Mouse (Mus musculus): ENCODE results near the gene Lrrc1. TPM values are rescaled to one million over a fixed set of nuclear protein-coding genes. Genes with fewer than 3 reads are reported as not detected.

The Lrrc1 gene
- total RNA-seq, 2 experiments from 2014 or later: 10.9 to 17.1 TPM

DNA sequence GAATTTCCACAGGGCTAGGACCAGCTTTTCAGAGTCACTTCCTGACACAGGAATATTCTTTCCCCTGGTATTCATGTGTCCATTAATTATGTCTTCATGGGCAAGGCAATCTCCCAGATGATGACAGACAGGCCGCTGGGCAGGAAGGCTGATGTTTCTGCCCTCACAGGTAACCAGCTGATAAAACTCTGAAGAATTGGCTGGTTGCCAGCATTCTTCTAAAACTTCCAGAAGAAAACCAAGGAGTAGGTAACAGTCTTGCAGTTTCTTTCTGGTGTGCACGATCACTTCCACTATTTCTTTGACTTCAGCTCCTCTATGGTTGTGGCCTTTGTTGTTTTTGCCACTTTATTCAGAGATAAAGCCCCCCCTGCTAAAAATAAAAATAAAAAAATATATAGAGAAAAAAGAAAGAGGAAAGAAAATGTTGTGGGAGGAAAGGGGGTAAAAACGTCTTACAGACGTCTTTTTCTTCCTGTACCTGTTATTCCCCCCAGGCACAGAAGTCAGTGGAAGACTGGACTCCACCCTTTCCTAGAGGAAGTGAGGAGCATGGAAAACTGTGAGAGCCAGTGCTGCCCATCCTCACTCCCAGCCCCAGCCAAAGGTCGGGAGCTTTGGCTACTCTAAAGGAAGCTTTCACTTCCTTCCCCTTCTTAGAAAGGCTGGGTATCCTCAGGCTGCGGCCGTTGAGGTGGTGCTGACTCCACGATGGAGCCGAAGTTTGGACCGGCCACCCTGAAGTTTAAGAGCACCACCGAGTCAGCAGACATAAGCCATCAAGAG, 115.2 kb downstream of the Lrrc1 start:
- ATAC-seq (replicated peaks; ENCODE audit: poor library complexity, severe bottlenecking): peak; percentile 51

DNA sequence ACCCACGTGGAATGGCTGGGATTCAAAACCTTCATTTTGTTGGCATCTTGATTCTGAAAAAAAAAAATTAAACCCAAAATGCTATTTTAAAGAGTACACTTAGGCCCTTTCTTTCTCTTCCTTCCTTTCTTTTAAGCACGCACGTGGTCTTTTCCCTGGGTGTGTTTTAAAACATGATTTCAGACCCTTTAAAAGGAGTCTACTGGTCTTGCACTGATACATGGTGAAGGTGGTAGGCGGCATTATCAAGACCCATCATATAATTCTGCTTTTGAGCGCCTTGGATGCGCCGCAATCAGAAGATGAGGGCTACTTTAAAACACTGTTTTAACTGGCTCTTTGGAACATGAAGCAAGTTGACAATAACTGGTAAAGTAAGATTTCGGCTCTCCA, 115.9 kb downstream of the Lrrc1 start:
- ATAC-seq (replicated peaks; ENCODE audit: poor library complexity, severe bottlenecking): no peak

DNA sequence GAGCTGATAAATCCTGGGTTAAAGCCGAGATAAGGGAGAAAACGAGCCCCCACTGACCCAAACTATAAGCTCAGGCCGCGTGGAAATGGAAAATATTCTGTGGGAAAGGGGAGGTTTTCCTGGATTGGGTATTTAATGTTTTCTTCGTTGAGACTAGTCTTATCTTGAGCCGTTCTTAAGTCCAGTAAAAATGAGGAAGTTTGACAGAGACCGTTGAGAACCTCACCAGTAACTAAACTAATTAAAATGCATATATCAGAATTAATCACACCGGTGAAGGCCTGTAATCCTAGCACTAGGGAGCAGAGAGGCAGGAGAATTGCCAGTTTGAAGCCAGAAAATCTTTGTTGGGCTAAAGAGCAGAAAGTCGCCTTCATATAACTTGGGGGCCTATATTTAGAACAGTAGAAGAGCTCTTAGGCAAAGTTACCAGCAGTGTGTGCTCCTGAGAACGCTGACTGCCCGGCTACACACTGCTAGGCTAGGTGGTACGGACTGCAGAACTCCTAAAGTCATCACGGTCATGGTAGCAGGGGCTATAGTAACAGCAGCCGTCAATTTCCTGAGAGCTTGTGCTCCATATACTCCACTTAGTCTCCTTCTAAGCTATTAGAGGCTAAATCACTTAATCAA, 116.4 kb downstream of the Lrrc1 start:
- ATAC-seq (replicated peaks; ENCODE audit: poor library complexity, severe bottlenecking): peak; percentile 29

DNA sequence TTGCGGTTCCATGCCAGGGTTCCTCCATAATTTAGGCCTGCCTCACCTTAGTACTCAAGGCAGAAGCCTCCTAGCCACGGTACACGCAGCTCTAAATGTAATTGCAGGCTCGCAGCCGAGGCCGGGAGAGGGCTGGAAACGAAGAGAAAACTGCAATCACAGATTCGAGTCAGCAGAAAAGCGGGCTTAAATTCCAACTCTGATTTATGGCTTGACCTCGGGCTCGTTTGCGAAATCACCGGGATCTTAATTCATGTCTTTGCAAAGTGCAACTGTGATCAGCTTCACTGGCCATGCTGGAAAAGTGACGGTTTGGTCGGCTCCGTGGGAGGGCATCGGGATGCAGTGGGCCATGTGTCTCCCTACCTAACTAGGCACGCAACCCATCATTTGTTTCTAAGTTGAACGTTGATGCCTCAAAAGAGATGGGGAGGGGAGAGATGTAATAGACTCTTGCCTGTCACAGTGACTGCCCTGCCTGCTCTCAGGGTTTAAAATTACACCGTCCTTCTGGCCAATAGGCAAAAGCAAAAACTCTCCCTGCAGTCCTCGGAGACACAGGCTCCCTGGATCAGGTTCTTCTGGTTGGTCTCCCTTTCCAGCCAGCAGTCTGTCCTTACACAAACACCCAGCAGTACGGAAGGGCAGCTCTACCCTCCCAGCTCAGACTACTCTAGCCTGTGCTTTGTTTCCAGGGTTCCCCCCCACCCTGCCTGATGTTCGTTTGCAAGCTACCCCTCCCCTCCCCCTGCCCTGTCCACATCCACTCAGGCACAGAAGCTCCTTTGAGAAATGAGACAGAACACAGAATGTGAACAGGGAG, 117.2 kb downstream of the Lrrc1 start:
- peak; percentile 35 for ATAC-seq (replicated peaks; ENCODE audit: poor library complexity, severe bottlenecking)

DNA sequence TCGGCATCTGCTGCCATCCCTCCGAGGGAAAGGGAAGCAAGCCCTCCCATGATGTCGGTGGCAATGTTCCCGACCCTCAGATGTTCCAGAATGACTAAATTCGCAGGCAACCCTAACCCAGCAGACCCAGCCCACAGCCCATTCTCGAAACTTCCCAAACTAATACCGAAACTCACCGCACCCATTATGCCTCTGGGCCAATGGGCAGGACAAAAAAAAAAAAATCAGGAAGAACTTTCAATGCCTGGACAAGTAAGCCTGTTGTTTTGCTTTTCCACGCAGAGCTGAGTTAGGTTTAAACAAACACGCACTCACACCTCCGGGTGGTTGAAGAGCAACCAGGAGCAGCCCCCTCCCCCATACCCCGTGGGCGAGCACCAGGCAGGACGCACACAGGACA, 118.6 kb downstream of the Lrrc1 start:
- no peak for ATAC-seq (replicated peaks; ENCODE audit: poor library complexity, severe bottlenecking)

DNA sequence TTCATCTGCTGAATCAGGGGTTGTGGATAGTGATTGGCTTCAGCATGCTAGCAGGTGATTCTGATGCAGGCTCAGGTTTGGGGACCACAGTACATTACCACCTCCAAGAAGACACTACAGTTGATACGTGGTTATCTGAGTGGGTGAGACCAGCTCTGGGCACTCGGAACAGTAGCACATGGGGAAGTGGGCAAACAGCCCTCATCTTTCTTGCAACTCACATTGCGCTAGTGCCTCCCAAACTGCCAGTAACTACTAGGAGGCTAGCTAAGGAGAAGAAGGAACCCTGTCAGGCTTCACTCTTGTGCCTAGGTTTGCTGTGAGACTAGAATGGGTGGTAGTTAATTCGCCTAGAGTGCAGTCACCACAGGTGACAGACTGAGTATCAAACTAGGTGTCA, 119.1 kb downstream of the Lrrc1 start:
- ATAC-seq (replicated peaks; ENCODE audit: poor library complexity, severe bottlenecking): peak; percentile 58

DNA sequence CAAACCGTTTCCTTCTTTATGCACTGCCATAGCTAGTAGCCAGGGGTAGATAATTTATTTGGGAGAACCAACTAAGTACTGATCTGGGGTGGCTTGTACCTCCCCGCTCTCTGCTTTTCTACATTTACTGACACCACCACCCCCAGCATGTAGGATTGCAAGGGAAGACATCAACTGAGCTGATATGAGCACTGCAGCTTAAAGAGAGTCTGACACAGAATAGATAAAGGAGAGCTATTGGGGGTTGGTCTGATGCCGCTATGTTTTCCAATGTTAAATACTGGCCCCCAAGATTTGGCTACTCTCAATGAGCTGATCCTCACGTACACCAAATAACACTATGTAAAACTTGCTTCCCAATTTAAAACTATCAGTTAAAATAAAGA, 124.5 kb downstream of the Lrrc1 start:
- no peak for ATAC-seq (replicated peaks; ENCODE audit: poor library complexity, severe bottlenecking)

DNA sequence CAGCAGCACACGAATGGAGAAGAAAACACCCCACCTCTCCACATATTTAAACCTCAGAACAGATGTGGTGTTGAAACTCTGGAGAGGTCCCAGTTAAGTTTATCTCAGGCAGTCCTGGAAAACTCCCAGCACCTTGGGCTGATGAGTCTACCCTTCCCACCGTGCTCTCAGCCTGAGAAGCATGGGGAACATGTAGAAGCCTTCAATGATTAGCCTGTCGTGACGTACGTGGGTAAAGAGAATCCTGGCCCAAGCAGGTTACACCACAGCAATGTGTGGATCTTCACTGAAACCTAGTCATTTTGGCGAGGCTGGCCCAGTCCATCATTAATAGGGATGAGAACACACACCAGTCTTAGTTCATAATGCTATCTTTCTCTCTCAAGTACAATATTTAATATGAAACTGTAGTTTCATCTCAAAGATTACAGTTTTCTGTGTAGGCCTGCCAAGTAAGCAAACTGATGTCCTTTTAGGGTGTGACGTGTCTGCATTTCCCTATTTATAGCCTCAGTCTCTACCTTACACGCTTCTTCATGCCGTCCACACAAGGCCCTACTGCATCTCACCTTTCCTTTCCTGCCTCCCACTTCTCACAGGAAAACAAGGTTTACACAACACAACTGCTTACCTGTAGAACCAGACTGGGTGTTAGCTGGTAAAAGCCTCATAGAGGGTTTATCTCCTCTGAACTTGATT, 125.0 kb downstream of the Lrrc1 start:
- no peak for ATAC-seq (replicated peaks; ENCODE audit: poor library complexity, severe bottlenecking)

DNA sequence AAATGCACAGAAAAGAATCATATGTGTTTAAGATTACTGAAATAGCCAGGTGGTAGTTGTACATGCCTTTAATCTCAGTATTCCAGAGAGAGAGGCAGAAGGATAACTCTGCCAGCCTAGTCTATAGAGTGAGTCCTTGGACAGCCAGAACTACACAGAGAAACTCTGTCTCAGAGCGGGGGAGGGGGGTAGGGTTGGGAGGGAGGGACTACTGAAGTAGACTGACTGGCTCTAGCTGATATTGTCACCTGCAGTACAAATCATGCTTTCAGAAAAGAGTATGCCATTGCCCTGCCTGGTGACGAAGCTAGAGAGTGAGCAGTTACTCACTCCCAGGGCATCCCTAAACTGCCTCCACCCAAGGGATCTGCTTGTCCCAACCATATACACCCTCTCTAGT, 125.9 kb downstream of the Lrrc1 start:
- no peak for ATAC-seq (replicated peaks; ENCODE audit: poor library complexity, severe bottlenecking)

DNA sequence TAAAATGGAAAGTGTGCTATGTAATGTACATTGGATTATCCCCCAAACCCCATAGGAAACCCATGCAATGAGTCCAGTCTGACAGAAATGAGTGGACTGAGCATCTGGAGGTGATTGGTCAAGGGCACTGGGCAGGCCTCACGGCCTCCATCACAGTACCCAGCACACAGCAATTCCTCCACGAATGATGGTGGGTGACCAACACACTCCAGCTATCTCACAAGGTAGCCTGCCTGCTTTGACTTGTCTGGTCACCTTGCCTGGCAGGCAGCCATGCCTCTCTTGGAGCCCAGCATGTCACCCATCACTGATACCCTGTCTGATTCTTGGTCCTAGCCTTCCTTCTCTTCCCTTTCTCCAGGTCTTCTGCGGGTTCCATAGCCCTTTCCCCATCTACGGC, 128.2 kb downstream of the Lrrc1 start:
- ATAC-seq (replicated peaks; ENCODE audit: poor library complexity, severe bottlenecking): no peak

DNA sequence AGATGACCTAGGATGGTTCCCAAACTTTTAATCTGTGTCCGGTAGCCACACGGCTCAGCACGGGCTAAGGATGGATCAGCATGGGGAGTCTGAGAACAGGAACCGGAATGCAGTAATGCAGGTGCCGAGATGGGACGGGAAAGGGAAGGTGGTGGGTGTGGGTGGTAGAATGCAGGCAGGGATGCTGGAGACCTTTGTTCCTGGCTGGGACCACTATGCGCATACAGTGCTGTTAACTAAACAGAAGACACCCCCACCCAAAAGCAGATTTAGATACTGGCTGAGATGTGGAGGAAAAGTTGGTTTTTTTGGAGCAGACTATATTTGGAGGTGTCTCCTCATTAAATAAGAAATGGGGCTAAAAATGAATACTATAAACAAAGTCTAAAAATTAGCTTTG, 128.7 kb downstream of the Lrrc1 start:
- ATAC-seq (replicated peaks; ENCODE audit: poor library complexity, severe bottlenecking): no peak

DNA sequence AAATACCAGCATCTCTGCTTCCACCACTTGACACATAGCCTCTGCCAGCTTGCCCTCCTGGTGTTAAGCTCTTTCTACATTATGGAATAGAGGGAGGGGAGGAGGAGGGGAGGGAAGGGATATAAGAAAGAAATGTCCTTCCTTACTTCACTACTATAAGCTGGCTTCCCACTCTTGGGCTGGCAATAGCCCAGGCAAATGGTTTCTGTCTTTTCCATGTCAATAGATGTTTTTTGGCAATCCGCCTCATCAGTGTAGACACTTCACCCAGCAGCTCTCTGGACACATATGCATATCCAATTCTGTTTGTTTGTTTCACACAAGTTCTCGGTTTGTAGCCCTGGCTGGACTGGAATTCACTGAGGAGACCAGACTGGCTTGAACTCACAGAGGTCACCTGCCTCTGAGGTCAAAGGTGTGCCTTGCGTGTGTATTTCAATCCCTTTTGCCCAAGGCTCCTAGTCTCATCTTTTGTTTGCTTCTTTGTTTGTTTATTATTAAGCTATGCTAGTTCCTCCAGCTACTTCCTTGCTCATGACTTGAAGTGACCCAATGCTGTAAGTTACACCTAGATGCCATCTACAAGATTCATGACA, 132.7 kb downstream of the Lrrc1 start:
- ATAC-seq (replicated peaks; ENCODE audit: poor library complexity, severe bottlenecking): no peak

DNA sequence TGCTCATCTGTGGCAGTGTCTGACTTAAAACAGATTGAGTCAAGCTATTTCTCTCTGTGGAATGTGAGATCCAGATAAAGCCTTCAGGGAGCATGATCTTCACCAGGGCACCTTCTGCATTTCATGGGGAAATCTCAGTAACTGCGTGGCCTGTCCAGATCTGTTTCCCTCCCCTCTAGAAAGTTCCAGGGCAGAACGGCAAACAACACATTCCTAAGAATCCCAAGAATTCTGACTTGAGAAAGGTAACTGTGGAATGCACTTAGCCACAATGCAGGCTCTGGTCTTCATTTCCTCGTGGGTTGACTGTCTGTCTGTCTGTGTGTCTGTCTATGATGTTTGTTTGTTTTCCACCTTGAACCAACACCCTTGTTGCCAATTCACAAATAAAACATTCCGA, 133.7 kb downstream of the Lrrc1 start:
- no peak for ATAC-seq (replicated peaks; ENCODE audit: poor library complexity, severe bottlenecking)

DNA sequence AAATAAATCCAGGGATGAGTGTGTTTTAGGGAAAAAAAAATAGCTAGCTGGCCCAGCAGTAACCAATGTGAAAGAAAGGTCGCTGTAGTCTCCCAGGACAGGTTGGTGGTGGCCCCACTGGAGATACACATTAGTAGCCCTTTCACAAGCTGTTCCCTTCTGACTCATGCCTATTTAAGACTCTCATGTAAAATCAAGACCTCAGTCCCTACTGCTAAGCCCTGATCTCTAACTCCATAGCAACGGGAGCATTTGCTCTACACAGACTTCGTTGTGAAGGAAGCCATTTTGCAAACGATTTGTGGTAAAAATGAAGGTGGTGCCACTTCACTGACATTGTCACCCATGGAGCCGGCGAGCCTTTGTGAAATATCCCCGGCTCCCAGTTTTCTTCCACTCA, 134.1 kb downstream of the Lrrc1 start:
- no peak for ATAC-seq (replicated peaks; ENCODE audit: poor library complexity, severe bottlenecking)

DNA sequence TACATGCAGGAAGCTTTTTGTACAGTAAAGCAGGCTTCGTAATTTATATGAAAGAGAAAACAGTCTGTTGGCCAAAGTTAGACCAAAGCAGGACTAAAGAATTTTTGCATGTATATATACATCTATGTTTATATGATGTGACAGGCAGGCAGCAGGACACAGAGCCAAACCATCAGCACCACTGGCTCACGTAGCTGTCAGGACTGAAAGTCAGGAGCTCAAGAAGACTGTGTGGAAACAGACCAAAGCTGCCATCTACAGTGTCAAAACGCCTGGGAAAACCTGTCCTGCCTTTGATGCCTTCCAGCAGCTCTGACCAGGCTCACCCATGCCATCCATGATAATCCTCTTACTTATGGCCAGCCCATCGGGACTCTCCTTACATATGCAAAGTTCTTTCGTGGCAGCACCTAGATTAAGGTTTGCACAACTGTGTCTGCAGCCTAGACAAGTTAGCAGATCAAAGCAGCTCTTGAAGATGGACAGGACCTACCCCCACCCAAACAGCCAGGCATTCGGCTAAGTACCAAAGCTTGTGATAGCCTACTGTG, 136.5 kb downstream of the Lrrc1 start:
- ATAC-seq (replicated peaks; ENCODE audit: poor library complexity, severe bottlenecking): no peak

DNA sequence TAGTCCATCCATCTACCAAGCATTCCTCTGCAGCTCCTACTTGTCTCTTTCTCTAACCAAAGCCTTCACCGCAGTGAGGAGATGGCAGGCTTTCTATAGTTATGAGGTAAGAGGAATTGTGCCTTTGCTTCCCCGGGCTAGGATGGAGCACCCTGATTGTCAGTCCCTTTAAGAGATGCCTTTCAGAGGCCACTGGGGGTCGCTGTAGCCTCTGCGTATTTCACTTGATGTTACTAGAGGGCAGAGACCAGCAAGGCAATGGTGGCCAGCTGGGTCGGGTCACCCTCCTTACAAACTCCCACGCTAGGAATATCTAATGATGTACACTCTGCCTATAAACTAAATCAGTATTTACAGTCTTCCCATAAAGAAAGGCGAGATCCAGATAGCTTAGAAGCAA, 137.8 kb downstream of the Lrrc1 start:
- peak; percentile 64; the same call in 1 of the 2 replicates for ATAC-seq (replicated peaks; ENCODE audit: poor library complexity, severe bottlenecking)

DNA sequence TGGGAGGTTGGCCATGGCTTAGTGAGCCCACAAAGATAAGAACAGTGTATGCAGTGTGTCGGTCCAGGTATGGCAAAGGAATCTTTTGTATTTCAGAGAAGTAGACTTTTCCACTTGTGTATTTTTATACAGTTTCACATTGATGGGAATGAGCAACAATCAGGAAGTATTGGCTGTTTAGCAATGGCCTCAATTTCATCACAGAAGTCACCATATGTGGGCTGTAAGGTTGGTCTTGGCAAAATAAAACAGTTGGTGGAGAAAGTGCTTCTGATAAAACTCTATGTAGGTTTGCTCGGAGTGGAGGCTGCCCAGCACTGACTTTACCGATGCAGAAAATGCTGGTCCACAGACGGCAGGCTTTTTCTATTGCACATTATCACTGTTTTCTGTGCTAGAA, 140.2 kb downstream of the Lrrc1 start:
- peak; percentile 76 for ATAC-seq (replicated peaks; ENCODE audit: poor library complexity, severe bottlenecking)

DNA sequence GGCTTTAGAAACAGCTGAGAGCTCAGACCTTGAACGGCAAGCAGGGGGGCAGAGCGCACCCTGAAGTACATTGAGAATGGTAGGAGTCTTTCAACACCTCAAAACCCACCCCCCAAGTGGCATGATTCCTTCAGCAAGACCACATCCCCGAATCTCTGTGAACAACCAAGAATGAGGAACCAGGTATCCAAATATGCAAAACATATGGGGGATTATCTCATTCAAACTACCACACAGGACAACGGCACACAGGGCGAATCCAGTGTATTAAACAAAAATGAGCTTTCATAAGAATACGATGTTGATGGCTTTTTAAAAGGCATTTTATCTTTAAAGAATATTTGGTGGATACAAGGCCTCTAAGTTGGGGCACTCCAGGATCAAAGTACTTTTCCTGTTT, 140.7 kb downstream of the Lrrc1 start:
- ATAC-seq (replicated peaks; ENCODE audit: poor library complexity, severe bottlenecking): peak; percentile 43

DNA sequence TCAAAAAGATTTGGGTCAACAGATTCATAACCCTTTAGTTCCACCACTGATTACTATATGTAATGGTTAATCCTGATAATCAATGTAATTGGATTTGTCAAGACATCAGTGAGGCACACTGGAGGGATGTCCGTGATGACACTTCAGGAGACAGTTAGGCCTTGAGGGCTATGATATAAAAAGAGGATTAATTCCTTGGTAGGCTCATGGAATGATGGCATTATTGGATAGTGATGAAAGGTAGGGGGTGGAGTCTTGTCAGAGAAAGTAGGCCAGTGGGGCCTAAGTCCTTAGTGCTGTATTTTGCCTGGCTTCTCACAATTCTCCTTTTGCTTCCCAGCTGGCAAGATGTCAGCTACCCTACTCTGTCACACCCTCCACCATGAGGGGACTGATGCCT, 141.7 kb downstream of the Lrrc1 start:
- no peak for ATAC-seq (replicated peaks; ENCODE audit: poor library complexity, severe bottlenecking)

DNA sequence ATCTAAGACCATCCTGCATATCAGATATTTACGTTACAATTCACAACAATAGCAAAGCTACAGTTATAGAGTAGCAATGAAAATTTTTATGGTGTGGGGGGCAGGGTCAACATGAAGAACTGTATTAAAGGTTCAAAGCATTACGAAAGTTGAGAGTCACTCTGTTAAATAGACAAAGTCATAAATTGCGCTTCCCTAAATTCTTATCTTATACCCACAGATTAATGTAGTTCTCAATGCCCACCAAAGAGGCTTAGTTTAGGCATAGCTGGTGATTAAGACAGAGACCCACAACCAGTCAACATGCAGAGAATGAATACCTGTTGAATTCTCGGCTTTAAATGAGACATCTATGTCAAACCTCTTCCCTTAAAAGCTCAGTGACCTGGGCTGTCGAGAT, 144.9 kb downstream of the Lrrc1 start:
- 0 out of 2 replicates have a peak, but pooled peaks have one; percentile 36 for ATAC-seq (replicated peaks; ENCODE audit: poor library complexity, severe bottlenecking)

Measured in granulocyte monocyte progenitor cell, adult 5-6 weeks (primary cell).